Mouse (Mus musculus) limb, embryonic 11.5 days (tissue): ENCODE results near the gene Comt. TPM values are rescaled to one million over a fixed set of nuclear protein-coding genes. Genes with fewer than 3 reads are reported as not detected.

Experiments
- ATAC-seq: fragments of 200-750 bp; cut with Nextera tagmentation; 2 replicates; pipeline ENCODE4 v1.8.0; 2017; ENCODE audit warnings: low read depth; ENCODE audit not compliant: insufficient number of reproducible peaks, low FRiP score, low TSS enrichment
- DNase-seq: peaks from one replicate; pipeline ENCODE4 v3.0.0-alpha.2; 2015; ENCODE audit warnings: low spot score
- H3K27ac ChIP-seq: fragments of 300-500 bp; sonication (generic); replicated peaks from 2 replicates; pipeline ENCODE4 v1.5.1; 2014; ENCODE audit warnings: low read depth, mild to moderate bottlenecking, low read length
- H3K27me3 ChIP-seq: fragments of 300-500 bp; sonication (generic); 2 replicates; pipeline ENCODE4 v1.6.1; 2014; ENCODE audit warnings: mild to moderate bottlenecking, low read length, mixed read lengths; ENCODE audit not compliant: control insufficient read depth, insufficient read depth
- H3K36me3 ChIP-seq: fragments of 300-500 bp; sonication (generic); 2 replicates; pipeline ENCODE4 v1.6.1; 2014; ENCODE audit warnings: mild to moderate bottlenecking, low read length, moderate library complexity, mixed read lengths; ENCODE audit not compliant: control insufficient read depth, insufficient read depth
- H3K4me1 ChIP-seq: fragments of 300-500 bp; sonication (generic); 2 replicates; pipeline ENCODE4 v1.6.1; 2014; ENCODE audit warnings: low read length, mixed read lengths; ENCODE audit not compliant: control insufficient read depth, insufficient read depth
- H3K4me2 ChIP-seq: fragments of 300-500 bp; sonication (generic); 2 replicates; pipeline ENCODE4 v1.6.1; 2014; ENCODE audit warnings: low read depth, mild to moderate bottlenecking, moderate library complexity; ENCODE audit not compliant: severe bottlenecking
- H3K4me3 ChIP-seq: fragments of 300-500 bp; sonication (generic); 2 replicates; pipeline ENCODE4 v1.5.1; 2014; ENCODE audit warnings: low read depth, low read length
- H3K9ac ChIP-seq: fragments of 300-500 bp; sonication (generic); 2 replicates; pipeline ENCODE4 v1.6.1; 2014; ENCODE audit warnings: mild to moderate bottlenecking, low read length
- H3K9me3 ChIP-seq: fragments of 300-500 bp; sonication (generic); 2 replicates; pipeline ENCODE4 v1.6.1; 2016; ENCODE audit warnings: low read length; ENCODE audit not compliant: control insufficient read depth
- WGBS: fragments of 180-500 bp; shearing (Covaris S2); extraction: QIAGEN DNeasy Blood & Tissue Kit; methylation state at CpG from one replicate; pipeline ENCODE4 v1.1.7; 2014; 5-methylcytosine and 5-hydroxymethylcytosine counted together
- polyA plus RNA-seq: library from polyadenylated mRNA; unstranded; fragments of >200 nt; fragmentation: Nextera tagmentation; extraction: Ambion mirVana; gene quantifications from 2 replicates; pipeline ENCODE4 v1.2.1, GENCODE M21; 2014

Gene Comt
- polyA plus RNA-seq, 1 experiment from 2014 or later = 64.2 TPM

DNA sequence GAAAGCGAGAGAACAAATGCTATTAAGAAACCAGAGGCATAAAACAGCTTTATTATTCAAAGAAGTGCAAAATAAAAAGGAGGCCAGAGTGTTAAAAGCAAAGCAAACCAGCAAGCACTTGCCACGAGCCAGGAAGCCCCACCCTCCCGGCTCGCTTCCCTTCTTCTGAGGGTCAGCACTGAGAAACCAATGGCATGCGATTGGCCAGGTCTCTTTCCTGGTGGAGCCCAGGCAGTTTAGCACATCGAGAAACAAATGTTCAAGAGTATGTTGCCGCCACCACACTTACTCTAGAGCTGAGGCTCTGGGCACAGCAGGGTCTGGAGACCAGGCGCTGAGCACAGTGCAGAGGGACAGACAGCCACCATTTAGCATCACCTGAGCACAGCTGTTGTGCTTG is 35.9 kb upstream of the Comt start:
- Histone ChIP-seq H3K4me1 (peaks cover 10% of the 10 kb centered on the region), H3K36me3 (0 out of 2 replicates have a peak, but pooled peaks cover 4% of the 10 kb centered on the region), H3K9me3 (no peaks in the 10 kb centered on the region), H3K4me2 (no peak overlapping the region), H3K4me3 (no peak overlapping the region), H3K9ac (no peak overlapping the region), H3K27ac (no peak overlapping the region), H3K27me3 (no peaks in the 10 kb centered on the region)
- DNase-seq = no peak
- no peak for ATAC-seq
- WGBS = 39% methylated on average over 8 of the region's 8 CpGs

DNA sequence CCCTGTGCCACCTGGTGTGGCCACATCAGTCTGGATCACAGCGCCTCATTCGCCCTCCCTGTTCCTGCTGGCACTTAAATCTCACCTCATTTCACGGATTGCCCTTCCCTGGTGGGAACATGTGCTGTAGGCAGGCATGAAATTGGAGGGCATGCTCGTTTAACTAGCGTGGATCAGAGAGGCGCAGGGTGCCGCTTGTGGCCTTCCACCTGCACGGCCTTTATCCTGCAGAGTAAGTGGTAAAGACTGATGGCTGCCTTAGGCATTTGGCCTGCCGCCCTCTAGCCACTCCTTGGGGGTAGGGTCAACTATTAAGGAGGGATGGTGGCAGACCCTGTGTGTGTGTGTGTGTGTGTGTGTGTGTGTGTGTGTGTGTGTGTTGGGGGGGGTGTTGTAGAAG is 35.4 kb upstream of the Comt start:
- no peak overlapping the region for H3K9ac ChIP-seq

DNA sequence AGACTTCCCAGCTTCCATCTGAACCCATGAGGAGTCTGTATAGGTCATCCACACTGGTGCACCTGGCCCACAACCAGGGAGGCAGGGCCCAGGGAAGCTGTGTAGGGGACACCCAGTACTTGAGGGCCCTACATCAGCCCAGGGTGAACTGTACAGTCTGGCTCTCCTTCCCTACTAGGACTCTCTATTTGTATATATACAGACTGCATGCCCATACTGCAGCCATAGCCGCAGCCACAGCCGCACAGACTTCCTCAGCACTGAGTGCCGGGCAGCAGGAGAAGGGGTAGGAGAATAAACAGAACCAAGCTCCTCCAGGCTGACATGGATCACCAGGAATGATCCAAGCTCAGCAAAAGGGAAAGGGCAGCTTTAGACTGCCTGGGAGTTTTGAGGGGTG is 34.2 kb upstream of the Comt start:
- Histone ChIP-seq H3K27ac (no peak overlapping the region), H3K4me2 (no peak overlapping the region), H3K9ac (no peak overlapping the region), H3K4me1 (peaks cover 10% of the 10 kb centered on the region), H3K36me3 (0 out of 2 replicates have a peak, but pooled peaks cover 6% of the 10 kb centered on the region), H3K9me3 (no peaks in the 10 kb centered on the region), H3K4me3 (no peak overlapping the region), H3K27me3 (no peaks in the 10 kb centered on the region)
- WGBS = 94% methylated on average over 3 of the region's 3 CpGs
- DNase-seq = no peak
- ATAC-seq = no peak

More for the DNA sequence above, 35.4 kb upstream of the Comt start:
- Histone ChIP-seq H3K27me3 (no peaks in the 10 kb centered on the region), H3K36me3 (0 out of 2 replicates have a peak, but pooled peaks cover 6% of the 10 kb centered on the region), H3K4me3 (no peak overlapping the region), H3K9me3 (no peaks in the 10 kb centered on the region), H3K27ac (no peak overlapping the region), H3K4me2 (no peak overlapping the region), H3K4me1 (peaks cover 10% of the 10 kb centered on the region)
- WGBS = 59% methylated on average over 9 of the region's 9 CpGs
- DNase-seq = no peak
- ATAC-seq = no peak

DNA sequence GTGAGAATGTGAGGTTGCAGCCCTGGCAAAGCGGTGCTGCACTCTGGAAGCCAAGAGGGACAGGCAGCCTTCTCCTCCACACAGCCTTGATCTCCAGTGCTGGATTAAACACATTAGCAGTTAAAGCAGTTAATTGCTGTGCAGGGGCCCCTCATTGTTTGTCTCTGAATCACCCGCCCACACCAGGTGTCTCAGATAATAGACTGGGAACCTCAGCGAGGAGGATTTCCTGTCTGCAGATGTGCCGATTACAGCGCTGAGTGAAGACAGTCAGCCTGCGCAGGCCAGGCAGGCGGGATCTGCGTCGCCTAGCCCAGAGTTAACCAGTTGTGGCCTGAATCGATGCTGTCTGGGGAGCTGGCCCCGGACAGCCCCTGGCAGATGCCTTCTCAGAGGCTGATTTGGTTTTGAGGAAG is 33.3 kb upstream of the Comt start:
- Histone ChIP-seq H3K4me1 (peaks cover 10% of the 10 kb centered on the region), H3K27ac (no peak overlapping the region; the same call in 1 of the 2 replicates), H3K9ac (peak overlapping the region; percentile 3; the same call in 1 of the 2 replicates), H3K4me3 (no peak overlapping the region), H3K36me3 (0 out of 2 replicates have a peak, but pooled peaks cover 6% of the 10 kb centered on the region), H3K4me2 (0 out of 2 replicates have a peak overlapping the region, but pooled peaks have one; percentile 7), H3K9me3 (no peaks in the 10 kb centered on the region), H3K27me3 (no peaks in the 10 kb centered on the region)
- peak; percentile 57 for DNase-seq
- peak; percentile 50; the same call in 1 of the 2 replicates for ATAC-seq
- WGBS = 4% methylated on average over 11 of the region's 11 CpGs

DNA sequence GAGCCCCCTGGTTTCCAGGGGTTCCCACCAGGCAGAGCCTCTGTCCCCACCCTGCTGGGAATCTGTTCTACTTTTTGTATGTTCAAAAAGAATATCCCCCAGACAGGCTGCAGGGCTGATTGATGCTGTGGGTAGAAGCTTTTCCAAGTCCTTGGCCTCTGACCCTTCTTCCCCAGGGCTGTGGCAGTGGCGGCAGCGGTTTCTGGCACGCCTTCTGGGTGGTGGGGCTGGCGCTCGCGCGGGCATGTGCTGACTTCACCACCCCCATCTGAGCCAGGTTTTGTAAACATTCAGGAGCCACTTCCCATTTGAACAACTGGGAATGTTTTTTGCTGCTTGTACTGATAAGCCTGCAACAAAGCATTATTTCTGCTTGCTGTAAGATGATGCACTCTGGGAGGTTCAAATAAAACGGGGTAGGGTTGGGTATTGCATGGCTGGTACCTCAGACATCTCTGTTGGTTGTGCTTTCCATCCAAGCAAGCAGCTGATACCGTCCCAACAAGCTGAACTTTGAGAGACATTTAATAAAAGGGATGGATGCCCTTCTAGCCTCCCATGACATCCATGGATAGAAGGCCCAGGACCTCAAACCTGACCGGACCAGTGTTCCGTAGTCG is 32.8 kb upstream of the Comt start:
- ATAC-seq (0 out of 2 replicates have a peak, but pooled peaks have one; percentile 7), DNase-seq (peak; percentile 42)
- H3K27ac ChIP-seq = no peak overlapping the region; the same call in 1 of the 2 replicates
- no peak overlapping the region; the same call in 1 of the 2 replicates for H3K9ac ChIP-seq
- no peak overlapping the region for H3K4me3 ChIP-seq
- peak overlapping the region; percentile 7; the same call in 1 of the 2 replicates for H3K4me2 ChIP-seq
- 0 out of 2 replicates have a peak, but pooled peaks cover 4% of the 10 kb centered on the region for H3K36me3 ChIP-seq
- H3K27me3 ChIP-seq = no peaks in the 10 kb centered on the region
- H3K4me1 ChIP-seq = peaks cover 10% of the 10 kb centered on the region
- 16% methylated on average over 12 of the region's 12 CpGs for WGBS
- no peaks in the 10 kb centered on the region for H3K9me3 ChIP-seq

DNA sequence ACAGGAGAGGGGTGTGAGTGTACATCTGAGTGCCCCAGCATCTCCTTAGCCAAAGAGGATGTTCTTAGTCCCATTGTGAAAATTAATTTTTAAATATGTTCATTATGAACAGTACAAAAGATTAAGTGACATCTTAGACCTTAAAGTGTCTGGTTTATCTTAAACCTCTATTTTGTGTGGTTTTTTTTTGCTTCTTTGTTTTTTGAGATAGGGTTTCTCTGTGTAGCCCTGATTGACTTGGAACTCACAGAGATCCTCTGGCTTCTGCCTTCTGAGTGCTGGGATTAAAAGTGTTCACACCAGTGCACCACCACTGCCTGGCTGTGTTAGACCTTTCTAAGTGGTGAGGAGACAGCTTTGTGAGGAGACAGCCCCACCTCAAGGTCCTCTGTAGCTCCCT is 32.0 kb upstream of the Comt start:
- Histone ChIP-seq H3K27ac (no peak overlapping the region), H3K27me3 (no peaks in the 10 kb centered on the region), H3K36me3 (0 out of 2 replicates have a peak, but pooled peaks cover 4% of the 10 kb centered on the region), H3K4me1 (peaks cover 14% of the 10 kb centered on the region), H3K4me2 (no peak overlapping the region), H3K4me3 (no peak overlapping the region), H3K9ac (no peak overlapping the region), H3K9me3 (no peaks in the 10 kb centered on the region)
- no peak for DNase-seq
- ATAC-seq = no peak

DNA sequence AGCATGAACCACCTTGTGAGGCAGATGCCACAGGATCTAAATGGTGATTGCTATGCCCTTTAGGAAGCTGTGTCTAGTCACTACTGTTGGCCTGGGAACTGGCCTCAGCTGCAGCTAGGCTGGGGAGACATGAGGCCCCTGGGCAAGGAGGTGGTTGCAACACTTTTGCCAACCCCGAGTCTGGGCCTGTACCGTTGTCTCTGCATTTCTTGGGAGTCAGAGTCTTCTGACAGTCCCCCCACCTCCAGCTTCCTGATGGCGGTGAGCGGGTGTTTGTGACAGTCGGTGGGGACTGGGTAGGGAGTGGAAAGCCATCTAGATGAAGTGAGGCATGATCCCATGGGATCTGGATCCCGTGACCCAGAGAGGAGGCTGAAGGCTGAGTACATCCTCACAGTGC is 28.8 kb upstream of the Comt start:
- no peak for DNase-seq
- Histone ChIP-seq H3K4me2 (no peak overlapping the region), H3K9ac (no peak overlapping the region), H3K36me3 (0 out of 2 replicates have a peak, but pooled peaks cover 4% of the 10 kb centered on the region), H3K27me3 (no peaks in the 10 kb centered on the region), H3K27ac (no peak overlapping the region), H3K9me3 (no peaks in the 10 kb centered on the region), H3K4me3 (no peak overlapping the region), H3K4me1 (peaks cover 14% of the 10 kb centered on the region)
- 91% methylated on average over 6 of the region's 6 CpGs for WGBS
- ATAC-seq = no peak

DNA sequence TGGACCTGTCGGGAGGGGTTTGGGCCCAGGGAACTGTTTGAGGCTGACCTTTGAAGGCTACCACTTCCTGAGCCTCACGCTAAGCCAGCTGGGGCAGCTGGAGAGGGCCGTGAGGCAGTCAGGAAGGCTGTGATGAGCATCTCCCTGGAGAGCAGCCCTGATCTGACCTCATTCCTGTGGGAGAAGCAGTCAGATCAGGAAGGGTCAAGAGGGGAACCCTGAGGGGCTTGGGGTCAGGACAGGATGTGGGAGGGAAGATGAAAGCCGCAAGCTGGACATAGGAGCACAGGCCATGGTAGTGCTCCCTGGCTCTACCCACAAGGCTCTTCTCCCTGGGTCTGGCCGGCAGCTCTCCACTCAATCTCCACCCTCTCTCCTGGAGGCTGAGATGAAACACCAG is 27.2 kb upstream of the Comt start:
- H3K36me3 ChIP-seq = 0 out of 2 replicates have a peak, but pooled peaks cover 2% of the 10 kb centered on the region
- H3K27ac ChIP-seq = no peak overlapping the region
- H3K4me2 ChIP-seq = no peak overlapping the region
- H3K4me3 ChIP-seq = no peak overlapping the region
- H3K27me3 ChIP-seq = no peaks in the 10 kb centered on the region
- peaks cover 4% of the 10 kb centered on the region; the same call in 1 of the 2 replicates for H3K4me1 ChIP-seq
- ATAC-seq (no peak), DNase-seq (no peak)
- WGBS = 19% methylated on average over 5 of the region's 5 CpGs
- H3K9ac ChIP-seq = no peak overlapping the region
- no peaks in the 10 kb centered on the region for H3K9me3 ChIP-seq
